Mouse (Mus musculus): ENCODE data around the gene 4430402I18Rik. TPM values are rescaled to one million over a fixed set of nuclear protein-coding genes. Genes with fewer than 3 reads are reported as not detected.
"Not testable (repeated sequence)": the region's sequence is repeated elsewhere in the genome, so short reads cannot be mapped to it uniquely, and the experiment has no call there.

The 4430402I18Rik gene
- polyA plus RNA-seq, 1 experiment from 2014 or later = 1.7 TPM

GRCm38 (mm10) chr19:29008069-29008706 is 40.6 kb upstream of the 4430402I18Rik start:
- DNase-seq = no peak
- Histone ChIP-seq H3K27ac (ENCODE audit: low read depth) (no peak overlapping the region), H3K36me3 (ENCODE audit: insufficient read depth) (peaks cover 60% of the 10 kb centered on the region), H3K9me3 (ENCODE audit: low read depth, low read length) (no peaks in the 10 kb centered on the region), H3K4me2 (no peak overlapping the region), H3K9ac (no peak overlapping the region), H3K4me3 (ENCODE audit: low read depth, low read length) (no peak overlapping the region), H3K27me3 (ENCODE audit: insufficient read depth, low read length) (no peaks in the 10 kb centered on the region), H3K4me1 (ENCODE audit: insufficient read depth) (no peaks in the 10 kb centered on the region)
- ATAC-seq (ENCODE audit: insufficient read depth) = no peak
- WGBS = 84% methylated on average over 3 of the region's 3 CpGs
- TF ChIP-seq CTCF (IDR thresholded peaks at IDR 0.05; ENCODE audit: low read depth) = no peak

GRCm38 (mm10) chr19:29000321-29000720 is 32.7 kb upstream of the 4430402I18Rik start:
- H3K36me3 ChIP-seq (ENCODE audit: insufficient read depth) = peaks cover 54% of the 10 kb centered on the region

GRCm38 (mm10) chr19:28997976-28998630 is 30.5 kb upstream of the 4430402I18Rik start:
- H3K36me3 ChIP-seq (ENCODE audit: insufficient read depth) = peaks cover 70% of the 10 kb centered on the region

More at GRCm38 (mm10) chr19:29000321-29000720, 32.7 kb upstream of the 4430402I18Rik start:
- H3K27ac ChIP-seq (ENCODE audit: low read depth); H3K27me3 ChIP-seq (ENCODE audit: insufficient read depth, low read length); H3K4me3 ChIP-seq (ENCODE audit: low read depth, low read length); ATAC-seq (ENCODE audit: insufficient read depth); H3K4me2 ChIP-seq; H3K4me1 ChIP-seq (ENCODE audit: insufficient read depth); DNase-seq; H3K9ac ChIP-seq; H3K9me3 ChIP-seq (ENCODE audit: low read depth, low read length): not testable (repeated sequence)
- WGBS = 93% methylated on average over 16 of the region's 16 CpGs

GRCm38 (mm10) chr19:28995366-28995765 is 27.8 kb upstream of the 4430402I18Rik start:
- no peak for ATAC-seq (ENCODE audit: insufficient read depth)
- 90% methylated on average over 5 of the region's 5 CpGs for WGBS
- no peaks in the 10 kb centered on the region; the same call in 1 of the 2 replicates for H3K9me3 ChIP-seq (ENCODE audit: low read depth, low read length)
- peaks cover 7% of the 10 kb centered on the region for H3K4me1 ChIP-seq (ENCODE audit: insufficient read depth)
- no peak overlapping the region for H3K9ac ChIP-seq
- no peak overlapping the region for H3K27ac ChIP-seq (ENCODE audit: low read depth)
- no peaks in the 10 kb centered on the region for H3K27me3 ChIP-seq (ENCODE audit: insufficient read depth, low read length)
- no peak for TF ChIP-seq CTCF (IDR thresholded peaks at IDR 0.05; ENCODE audit: low read depth)
- no peak for DNase-seq
- no peak overlapping the region for H3K4me3 ChIP-seq (ENCODE audit: low read depth, low read length)
- no peak overlapping the region for H3K4me2 ChIP-seq
- H3K36me3 ChIP-seq (ENCODE audit: insufficient read depth) = peaks cover 55% of the 10 kb centered on the region

More at GRCm38 (mm10) chr19:28997976-28998630, 30.5 kb upstream of the 4430402I18Rik start:
- H3K4me2 ChIP-seq = no peak overlapping the region
- DNase-seq (no peak), ATAC-seq (ENCODE audit: insufficient read depth) (no peak)
- H3K9me3 ChIP-seq (ENCODE audit: low read depth, low read length) = no peaks in the 10 kb centered on the region
- no peaks in the 10 kb centered on the region for H3K4me1 ChIP-seq (ENCODE audit: insufficient read depth)
- no peak overlapping the region for H3K27ac ChIP-seq (ENCODE audit: low read depth)
- no peak overlapping the region for H3K4me3 ChIP-seq (ENCODE audit: low read depth, low read length)
- H3K27me3 ChIP-seq (ENCODE audit: insufficient read depth, low read length) = no peaks in the 10 kb centered on the region
- TF ChIP-seq CTCF (IDR thresholded peaks at IDR 0.05; ENCODE audit: low read depth) = no peak
- WGBS = 84% methylated on average over 4 of the region's 4 CpGs
- no peak overlapping the region for H3K9ac ChIP-seq

- TF ChIP-seq CTCF (IDR thresholded peaks at IDR 0.05; ENCODE audit: low read depth) = no peak
- H3K27ac ChIP-seq (ENCODE audit: low read depth) = no peak overlapping the region
- H3K9me3 ChIP-seq (ENCODE audit: low read depth, low read length) = no peaks in the 10 kb centered on the region; the same call in 1 of the 2 replicates
- peaks cover 7% of the 10 kb centered on the region for H3K4me1 ChIP-seq (ENCODE audit: insufficient read depth)
- no peak overlapping the region for H3K4me3 ChIP-seq (ENCODE audit: low read depth, low read length)
- H3K9ac ChIP-seq = no peak overlapping the region
- H3K4me2 ChIP-seq = no peak overlapping the region
- 77% methylated on average over 7 of the region's 7 CpGs for WGBS
- ATAC-seq (ENCODE audit: insufficient read depth) = no peak
- no peak for DNase-seq
- no peaks in the 10 kb centered on the region for H3K27me3 ChIP-seq (ENCODE audit: insufficient read depth, low read length)
- peaks cover 50% of the 10 kb centered on the region for H3K36me3 ChIP-seq (ENCODE audit: insufficient read depth)
These were observed 27.3 kb upstream of the 4430402I18Rik start for GRCm38 (mm10) chr19:28994870-28995269.

GRCm38 (mm10) chr19:28991391-28991790 is 23.8 kb upstream of the 4430402I18Rik start:
- ATAC-seq (ENCODE audit: insufficient read depth) (no peak), DNase-seq (no peak)
- H3K9me3 ChIP-seq (ENCODE audit: low read depth, low read length) = no peaks in the 10 kb centered on the region; the same call in 1 of the 2 replicates
- peak overlapping the region; percentile 73 for H3K4me3 ChIP-seq (ENCODE audit: low read depth, low read length)
- H3K4me2 ChIP-seq = peak overlapping the region; percentile 79
- 68% methylated on average over 5 of the region's 5 CpGs for WGBS
- peak overlapping the region; percentile 90 for H3K9ac ChIP-seq
- no peak overlapping the region for H3K27ac ChIP-seq (ENCODE audit: low read depth)
- TF ChIP-seq CTCF (IDR thresholded peaks at IDR 0.05; ENCODE audit: low read depth) = no peak
- H3K36me3 ChIP-seq (ENCODE audit: insufficient read depth) = peaks cover 32% of the 10 kb centered on the region; the same call in 1 of the 2 replicates
- peaks cover 7% of the 10 kb centered on the region for H3K4me1 ChIP-seq (ENCODE audit: insufficient read depth)
- H3K27me3 ChIP-seq (ENCODE audit: insufficient read depth, low read length) = no peaks in the 10 kb centered on the region

GRCm38 (mm10) chr19:28990590-28991221 is 23.1 kb upstream of the 4430402I18Rik start:
- Histone ChIP-seq H3K27ac (ENCODE audit: low read depth) (peak overlapping the region; percentile 89), H3K4me3 (ENCODE audit: low read depth, low read length) (peak overlapping the region; percentile 73), H3K27me3 (ENCODE audit: insufficient read depth, low read length) (no peaks in the 10 kb centered on the region), H3K9me3 (ENCODE audit: low read depth, low read length) (no peaks in the 10 kb centered on the region; the same call in 1 of the 2 replicates), H3K36me3 (ENCODE audit: insufficient read depth) (peaks cover 26% of the 10 kb centered on the region; the same call in 1 of the 2 replicates), H3K4me2 (peak overlapping the region; percentile 79), H3K9ac (peak overlapping the region; percentile 90), H3K4me1 (ENCODE audit: insufficient read depth) (peaks cover 7% of the 10 kb centered on the region)
- WGBS = 1% methylated on average over 41 of the region's 41 CpGs
- peak; percentile 51 for DNase-seq
- TF ChIP-seq CTCF (IDR thresholded peaks at IDR 0.05; ENCODE audit: low read depth) = no peak
- peak; percentile 47 for ATAC-seq (ENCODE audit: insufficient read depth)
